Mouse (Mus musculus): Measurements from ENCODE around the gene Palmd.

Palmd gene

DNA sequence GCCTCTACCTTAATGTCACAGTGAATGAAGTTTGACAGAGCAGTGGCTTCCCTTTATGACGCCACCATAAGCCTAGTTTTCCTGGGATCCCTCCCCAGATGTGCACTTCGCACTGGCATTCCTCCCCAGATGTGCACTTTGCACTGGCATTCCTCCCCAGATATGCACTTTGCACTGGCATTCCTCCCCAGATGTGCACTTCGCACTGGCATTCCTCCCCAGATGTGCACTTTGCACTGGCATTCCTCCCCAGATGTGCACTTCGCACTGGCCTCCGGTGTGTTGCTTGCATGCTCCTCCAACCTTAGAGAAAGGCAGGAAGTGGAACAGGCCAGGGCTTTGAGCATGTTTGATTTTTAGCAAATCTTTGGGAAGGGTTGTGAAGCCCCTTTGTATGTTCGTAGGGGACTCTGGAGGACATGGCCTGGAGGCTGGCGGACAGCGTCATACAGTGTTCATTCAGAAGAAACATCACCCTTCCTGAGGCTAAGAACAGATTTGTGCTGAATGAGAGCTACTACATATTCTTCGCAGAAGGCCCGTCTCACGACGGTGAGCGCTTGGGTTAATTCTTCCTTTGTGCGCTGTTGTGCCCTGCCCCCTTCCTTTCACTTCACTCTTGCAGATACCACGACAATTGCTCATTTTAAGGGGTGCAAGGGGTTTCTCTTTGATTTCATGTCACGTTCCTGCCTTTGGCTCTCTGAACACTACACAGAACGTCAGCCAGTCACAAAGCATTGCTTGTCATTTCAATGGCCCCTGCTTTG is 77.2 kb downstream of the Palmd start:
- DNase-seq = no peak

DNA sequence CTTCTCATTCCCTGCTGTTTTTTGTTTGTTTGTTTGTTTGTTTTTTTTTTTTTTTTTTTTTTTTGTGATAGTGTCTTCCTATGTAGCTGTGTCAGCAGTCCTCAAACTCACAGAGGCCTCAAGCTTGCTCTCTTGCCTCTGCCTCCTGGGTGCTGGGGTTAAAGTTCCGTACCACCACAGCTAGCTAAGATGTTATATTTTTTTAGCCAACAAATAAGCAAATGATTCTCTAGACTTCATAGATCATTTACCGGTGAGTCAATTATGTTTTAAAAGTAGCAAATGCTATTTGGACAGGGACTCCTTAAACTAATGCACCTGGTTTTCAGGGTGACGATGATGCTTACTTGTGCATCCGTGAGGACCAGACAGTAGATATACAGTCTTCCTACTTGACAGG is 78.2 kb downstream of the Palmd start:
- no peak for DNase-seq

DNA sequence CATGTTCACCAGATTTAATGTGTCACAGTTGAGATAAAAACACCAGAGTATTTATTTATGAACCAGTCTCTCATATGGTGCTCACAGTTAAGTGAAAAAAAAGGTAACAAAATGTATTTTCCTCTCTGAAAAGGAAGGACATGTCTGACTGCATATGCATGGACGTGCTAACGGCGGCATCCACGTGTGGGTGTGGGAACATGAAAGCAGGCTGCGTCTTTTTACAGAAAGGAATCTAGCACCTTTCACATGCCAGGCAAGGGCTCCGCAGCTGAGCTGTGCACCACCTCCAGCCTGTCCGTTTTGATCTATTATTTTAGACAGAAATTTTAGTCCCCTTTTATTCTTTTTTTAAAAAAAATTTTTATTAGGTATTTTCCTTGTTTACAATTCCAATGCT is 79.4 kb downstream of the Palmd start:
- no peak for DNase-seq

DNA sequence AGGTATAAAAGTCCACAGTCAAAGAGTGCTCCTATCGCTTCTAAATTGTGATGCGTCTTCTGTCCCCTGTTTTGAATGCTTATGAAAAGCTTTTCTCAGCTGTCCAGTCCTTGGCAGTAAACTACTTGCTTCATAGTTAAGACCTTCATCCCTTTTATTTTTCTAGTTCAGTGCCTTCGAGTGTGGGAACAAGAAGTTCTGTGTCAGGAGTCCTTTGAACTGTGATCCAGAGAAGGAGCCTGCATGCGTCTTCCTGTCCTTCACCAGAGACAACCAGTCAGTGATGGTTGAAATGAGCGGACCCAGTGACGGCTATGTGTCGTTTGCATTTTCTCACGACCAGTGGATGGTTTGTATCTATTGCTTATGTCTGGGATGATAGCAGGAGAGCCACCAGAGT is 83.8 kb downstream of the Palmd start:
- DNase-seq = no peak

DNA sequence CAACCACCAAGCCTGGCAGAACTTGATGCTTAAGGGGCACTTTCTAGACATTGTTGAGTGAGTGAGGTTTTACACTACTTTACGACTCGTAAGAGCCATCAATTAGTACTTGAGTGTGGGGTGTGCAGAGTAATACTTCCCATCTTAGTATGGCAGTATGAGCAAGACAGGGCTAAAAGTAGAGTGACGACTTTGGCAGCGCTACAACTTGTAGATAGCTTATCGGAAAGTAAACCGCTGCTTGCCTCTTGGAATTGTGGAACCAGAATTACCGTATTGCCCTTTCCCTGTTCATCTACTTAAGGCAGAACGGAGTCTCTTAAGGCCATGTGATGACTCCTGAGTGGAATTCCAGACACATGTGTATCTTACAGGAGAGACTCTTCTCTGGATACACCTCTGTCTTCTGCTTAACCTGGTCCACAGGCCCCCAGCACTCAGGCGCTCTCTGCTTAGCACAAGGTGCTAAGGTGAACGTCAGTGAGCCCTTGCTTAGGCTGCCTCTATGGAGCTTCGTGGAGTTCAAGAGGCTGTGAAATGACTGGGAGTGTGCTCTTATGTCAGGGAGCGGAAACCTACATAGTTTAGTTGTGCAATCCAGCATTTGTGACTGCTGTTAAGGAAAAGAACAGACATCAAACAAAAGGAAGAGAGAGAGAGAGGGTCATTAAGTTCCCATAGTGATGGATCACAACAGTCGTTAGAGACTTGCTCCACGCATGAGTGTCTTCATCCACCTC is 86.4 kb downstream of the Palmd start:
- DNase-seq = peak; percentile 77

DNA sequence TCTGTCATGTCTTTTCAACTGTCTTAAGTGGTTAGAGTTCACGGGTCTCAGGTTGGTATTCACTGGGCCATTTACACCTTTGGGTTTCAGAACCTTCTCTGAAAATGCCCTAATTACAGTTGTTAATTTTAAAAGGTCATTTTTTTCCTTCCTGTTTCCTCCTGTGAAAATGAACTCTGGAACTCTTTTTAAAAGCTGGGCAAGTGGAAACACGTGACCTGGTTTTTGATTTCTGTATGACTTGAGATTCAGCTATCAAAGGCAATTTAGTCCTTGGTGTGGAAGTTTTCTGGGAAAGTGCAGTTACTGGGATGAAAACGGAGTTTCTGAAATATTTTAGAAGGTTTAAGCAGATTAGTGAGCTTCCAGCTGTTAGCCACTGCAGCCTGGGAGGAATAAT is 98.4 kb downstream of the Palmd start:
- DNase-seq = no peak

Data from lung, postnatal 36 days (tissue).